Mouse (Mus musculus) spleen, embryonic (tissue): ENCODE data around the gene Fbxw22.
"Not testable (repeated sequence)": the region's sequence is repeated elsewhere in the genome, so short reads cannot be mapped to it uniquely, and the experiment has no call there.

Source experiments
- CTCF ChIA-PET: fragments of 350-600 bp; sonication (Branson Sonifier 250); formaldehyde crosslinking; loops from one replicate; lab custom pipeline; 2022; lab: Charles Lee

Gene Fbxw22

DNA sequence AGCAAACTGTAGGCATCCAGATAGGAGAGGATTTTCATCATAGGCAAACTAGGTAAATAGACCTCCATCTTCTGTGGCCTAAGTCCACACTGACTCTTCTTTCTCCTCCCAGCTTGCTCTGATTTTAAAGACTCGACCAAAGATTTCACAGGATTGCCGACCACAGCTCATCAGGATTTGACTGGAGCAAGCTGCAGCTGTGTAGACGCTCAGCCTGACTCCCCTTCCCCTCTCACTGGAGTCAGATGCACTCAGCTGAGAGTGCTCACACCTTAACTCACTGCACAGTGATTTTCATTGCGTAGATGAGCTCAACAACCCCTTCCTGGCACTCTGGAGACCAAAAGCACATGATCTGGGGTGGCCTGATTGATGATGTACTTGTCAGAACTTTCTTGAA is at the start of gene Fbxw22:
TSS of gene Fbxw22 (minus strand) at position 101 of the 400 bp plus-strand sequence.
- CTCF ChIA-PET: not testable (repeated sequence)

DNA sequence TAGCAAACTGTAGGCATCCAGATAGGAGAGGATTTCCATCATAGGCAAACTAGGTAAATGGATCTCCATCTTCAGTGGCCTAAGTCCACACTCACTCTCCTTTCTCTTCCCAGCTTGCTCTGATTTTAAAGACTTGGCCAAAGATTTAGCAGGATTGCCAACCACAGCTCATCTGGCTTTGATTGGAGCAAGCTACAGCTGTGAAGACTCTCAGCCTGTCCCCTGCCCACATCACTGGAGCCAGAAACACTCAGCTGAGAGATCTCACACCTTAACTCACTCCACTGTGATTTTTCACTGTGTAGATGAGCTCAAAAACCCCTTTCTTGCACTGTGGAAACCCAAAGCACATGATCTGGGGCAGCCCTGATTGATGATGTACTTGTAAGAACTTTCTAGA is 44.9 kb upstream of the Fbxw22 start, which contains the start of gene Fbxw16:
TSS of gene Fbxw16 (minus strand) at position 101 of the 400 bp plus-strand sequence.
- CTCF ChIA-PET: no interaction called here

DNA sequence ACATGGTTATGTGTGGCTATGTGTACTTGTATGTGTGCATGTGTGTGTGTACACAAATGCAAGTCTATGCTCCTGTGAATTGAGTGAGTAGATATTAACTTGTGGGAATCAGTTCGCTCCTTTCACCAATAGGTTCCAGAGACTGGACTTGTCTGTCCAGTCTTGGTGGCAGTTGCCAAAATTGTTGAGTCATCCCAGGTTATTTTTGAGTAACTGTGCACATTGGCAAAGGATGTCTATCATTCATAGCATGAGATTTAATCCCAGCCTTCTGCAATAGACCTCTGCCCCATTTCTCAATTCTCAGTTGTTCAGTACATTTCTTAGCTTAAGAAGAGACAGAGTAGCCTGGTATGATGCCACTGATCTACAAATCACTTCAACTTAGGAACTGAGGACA is 28.9 kb upstream of the Fbxw22 start:
- CTCF ChIA-PET: no interaction called here

DNA sequence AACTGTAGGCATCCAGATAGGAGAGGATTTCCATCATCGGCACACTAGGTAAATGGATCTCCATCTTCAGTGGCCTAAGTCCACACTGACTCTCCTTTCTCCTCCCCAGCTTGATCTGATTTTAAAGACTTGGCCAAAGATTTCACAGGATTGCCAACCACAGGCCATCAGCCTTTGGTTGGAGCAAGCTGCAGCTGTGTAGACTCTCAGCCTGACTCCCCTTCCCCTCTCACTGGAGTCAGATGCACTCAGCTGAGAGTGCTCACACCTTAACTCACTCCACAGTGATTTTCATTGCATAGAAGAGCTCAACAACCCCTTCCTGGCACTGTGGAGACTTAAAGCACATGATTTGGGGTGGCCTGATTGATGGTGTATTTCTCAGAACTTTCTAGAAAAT is 64.5 kb downstream of the Fbxw22 start, which contains the start of gene Fbxw28:
TSS of gene Fbxw28 (minus strand) at position 101 of the 400 bp plus-strand sequence.
- CTCF ChIA-PET: not testable (repeated sequence)
